Mouse (Mus musculus) hindbrain, embryonic 16.5 days (tissue): Measurements from ENCODE around the gene Fes. TPM values are rescaled to one million over a fixed set of nuclear protein-coding genes. Genes with fewer than 3 reads are reported as not detected.
"Not testable (repeated sequence)": the region's sequence is repeated elsewhere in the genome, so short reads cannot be mapped to it uniquely, and the experiment has no call there.

Experiments used
- ATAC-seq: fragments of 200-750 bp; cut with Nextera tagmentation; 2 replicates; pipeline ENCODE4 v1.8.0; 2017; ENCODE audit warnings: moderate TSS enrichment, moderate library complexity
- H3K27ac ChIP-seq: fragments of 300-500 bp; sonication (generic); 2 replicates; pipeline ENCODE4 v1.5.1; 2014; ENCODE audit warnings: low read depth, mild to moderate bottlenecking, control low read depth, low read length, moderate library complexity
- H3K27me3 ChIP-seq: fragments of 300-500 bp; sonication (generic); replicated peaks from 2 replicates; pipeline ENCODE4 v1.6.1; 2014; ENCODE audit warnings: low read length; ENCODE audit not compliant: control insufficient read depth, insufficient read depth
- H3K36me3 ChIP-seq: fragments of 300-500 bp; sonication (generic); 2 replicates; pipeline ENCODE4 v1.6.1; 2014; ENCODE audit warnings: mild to moderate bottlenecking, low read length, moderate library complexity, mixed read lengths; ENCODE audit not compliant: control insufficient read depth, insufficient read depth
- H3K4me1 ChIP-seq: fragments of 300-500 bp; sonication (generic); 2 replicates; pipeline ENCODE4 v1.6.1; 2014; ENCODE audit warnings: low read depth, low read length; ENCODE audit not compliant: control insufficient read depth, insufficient read depth
- H3K4me2 ChIP-seq: fragments of 300-500 bp; sonication (generic); 2 replicates; pipeline ENCODE4 v1.6.1; 2014; ENCODE audit warnings: mild to moderate bottlenecking, low read length, control low read depth, moderate library complexity
- H3K4me3 ChIP-seq: fragments of 300-500 bp; sonication (generic); 2 replicates; pipeline ENCODE4 v1.5.1; 2014; ENCODE audit warnings: mild to moderate bottlenecking, low read length, control low read depth, moderate library complexity
- H3K9ac ChIP-seq: fragments of 300-500 bp; sonication (generic); 2 replicates; pipeline ENCODE4 v1.6.1; 2014; ENCODE audit warnings: low read depth, mild to moderate bottlenecking, control low read depth, low read length, moderate library complexity
- H3K9me3 ChIP-seq: fragments of 300-500 bp; sonication (generic); 2 replicates; pipeline ENCODE4 v1.6.1; 2014; ENCODE audit warnings: mild to moderate bottlenecking, low read length, moderate library complexity; ENCODE audit not compliant: control insufficient read depth
- WGBS: fragments of 180-500 bp; shearing (Covaris S2); extraction: QIAGEN DNeasy Blood & Tissue Kit; methylation state at CpG from one replicate; pipeline ENCODE4 v1.1.7; 2014; 5-methylcytosine and 5-hydroxymethylcytosine counted together
- polyA plus RNA-seq: library from polyadenylated mRNA; unstranded; fragments of >200 nt; fragmentation: Nextera tagmentation; extraction: Ambion mirVana; gene quantifications from 2 replicates; pipeline ENCODE4 v1.2.1, GENCODE M21; 2015

Fes gene
- polyA plus RNA-seq, 1 experiment from 2014 or later, result 3.8 TPM

GRCm38 (mm10) chr7:80401041-80401859, 13.5 kb upstream of the Fes start:
- ATAC-seq, result no peak
- WGBS, result 28% methylated on average over 5 of the region's 5 CpGs
- H3K9ac ChIP-seq, result peak overlapping the region; percentile 98
- H3K9me3 ChIP-seq, result no peaks in the 10 kb centered on the region
- H3K4me3 ChIP-seq, result peak overlapping the region; percentile 95
- H3K4me1 ChIP-seq, result peaks cover 28% of the 10 kb centered on the region
- no peak overlapping the region; the same call in 1 of the 2 replicates for H3K27ac ChIP-seq
- H3K36me3 ChIP-seq, result peaks cover 5% of the 10 kb centered on the region; the same call in 1 of the 2 replicates
- H3K27me3 ChIP-seq, result no peaks in the 10 kb centered on the region
- peak overlapping the region; percentile 96 for H3K4me2 ChIP-seq

- Histone ChIP-seq H3K27ac (no peak overlapping the region), H3K9ac (peak overlapping the region; percentile 31), H3K4me1 (peaks cover 28% of the 10 kb centered on the region), H3K4me2 (peak overlapping the region; percentile 15), H3K9me3 (no peaks in the 10 kb centered on the region), H3K36me3 (peaks cover 8% of the 10 kb centered on the region; the same call in 1 of the 2 replicates), H3K4me3 (no peak overlapping the region), H3K27me3 (no peaks in the 10 kb centered on the region)
- 82% methylated on average over 6 of the region's 6 CpGs for WGBS
- no peak for ATAC-seq
These were observed 12.8 kb upstream of the Fes start for GRCm38 (mm10) chr7:80400571-80400970.

- Histone ChIP-seq H3K4me2 (0 out of 2 replicates have a peak overlapping the region, but pooled peaks have one; percentile 2), H3K36me3 (peaks cover 13% of the 10 kb centered on the region; the same call in 1 of the 2 replicates), H3K9ac (peak overlapping the region; percentile 31; the same call in 1 of the 2 replicates), H3K4me1 (peaks cover 28% of the 10 kb centered on the region), H3K27me3 (no peaks in the 10 kb centered on the region), H3K9me3 (no peaks in the 10 kb centered on the region), H3K4me3 (no peak overlapping the region), H3K27ac (no peak overlapping the region)
- WGBS, result 52% methylated on average over 5 of the region's 5 CpGs
- ATAC-seq, result no peak
These were observed 12.4 kb upstream of the Fes start for GRCm38 (mm10) chr7:80400099-80400498.

- Histone ChIP-seq H3K27me3 (no peaks in the 10 kb centered on the region), H3K9me3 (no peaks in the 10 kb centered on the region), H3K36me3 (peaks cover 15% of the 10 kb centered on the region), H3K4me3 (no peak overlapping the region), H3K4me2 (no peak overlapping the region), H3K9ac (no peak overlapping the region), H3K27ac (no peak overlapping the region), H3K4me1 (peaks cover 28% of the 10 kb centered on the region)
- 81% methylated on average over 9 of the region's 9 CpGs for WGBS
- ATAC-seq, result no peak
These were observed 11.1 kb upstream of the Fes start for GRCm38 (mm10) chr7:80398654-80399444.

- Histone ChIP-seq H3K27me3 (no peaks in the 10 kb centered on the region), H3K9me3 (no peaks in the 10 kb centered on the region), H3K4me3 (no peak overlapping the region), H3K4me1 (peaks cover 28% of the 10 kb centered on the region), H3K27ac (no peak overlapping the region), H3K4me2 (no peak overlapping the region), H3K9ac (no peak overlapping the region), H3K36me3 (peaks cover 23% of the 10 kb centered on the region)
- 88% methylated on average over 9 of the region's 9 CpGs for WGBS
- ATAC-seq, result no peak
These were observed 10.2 kb upstream of the Fes start for GRCm38 (mm10) chr7:80397986-80398385.

- not testable (repeated sequence) for H3K4me2 ChIP-seq, H3K27ac ChIP-seq, H3K27me3 ChIP-seq, H3K9me3 ChIP-seq, H3K4me3 ChIP-seq, H3K9ac ChIP-seq, ATAC-seq
- H3K4me1 ChIP-seq, result peaks cover 25% of the 10 kb centered on the region
- 89% methylated on average over 4 of the region's 4 CpGs for WGBS
- H3K36me3 ChIP-seq, result peaks cover 36% of the 10 kb centered on the region
These were observed 8.7 kb upstream of the Fes start for GRCm38 (mm10) chr7:80396427-80396826.

GRCm38 (mm10) chr7:80394600-80394999, 6.9 kb upstream of the Fes start:
- Histone ChIP-seq H3K4me2 (no peak overlapping the region), H3K36me3 (peaks cover 53% of the 10 kb centered on the region)
- WGBS, result 91% methylated on average over 4 of the region's 4 CpGs

GRCm38 (mm10) chr7:80392119-80392518, 4.4 kb upstream of the Fes start:
- no peak for ATAC-seq
- no peak overlapping the region for H3K4me2 ChIP-seq
- H3K27ac ChIP-seq, result no peak overlapping the region
- H3K9ac ChIP-seq, result no peak overlapping the region
- H3K9me3 ChIP-seq, result no peaks in the 10 kb centered on the region
- WGBS, result 93% methylated on average over 14 of the region's 15 CpGs
- H3K4me3 ChIP-seq, result no peak overlapping the region
- H3K4me1 ChIP-seq, result 0 out of 2 replicates have a peak, but pooled peaks cover 3% of the 10 kb centered on the region
- no peaks in the 10 kb centered on the region for H3K27me3 ChIP-seq
- H3K36me3 ChIP-seq, result peaks cover 53% of the 10 kb centered on the region

More at GRCm38 (mm10) chr7:80394600-80394999, 6.9 kb upstream of the Fes start:
- no peak for ATAC-seq
- no peaks in the 10 kb centered on the region for H3K27me3 ChIP-seq
- H3K4me3 ChIP-seq, result no peak overlapping the region
- no peak overlapping the region for H3K27ac ChIP-seq
- H3K4me1 ChIP-seq, result peaks cover 8% of the 10 kb centered on the region
- no peak overlapping the region for H3K9ac ChIP-seq
- no peaks in the 10 kb centered on the region for H3K9me3 ChIP-seq
